Mouse (Mus musculus) gastrocnemius, postnatal 25 days (tissue): ENCODE results near the gene Bbs5. TPM values are rescaled to one million over a fixed set of nuclear protein-coding genes. Genes with fewer than 3 reads are reported as not detected.
"Not testable (repeated sequence)": the region's sequence is repeated elsewhere in the genome, so short reads cannot be mapped to it uniquely, and the experiment has no call there.

Experiments
- DNase-seq: peaks from one replicate; pipeline ENCODE4 v3.0.0; 2022
- total RNA-seq, 2 experiments: library from RNA; stranded (reverse); gene quantifications; 1 replicate in 1 of 2; 2 replicates in 1 of 2; pipeline ENCODE4 v1.2.3; 2021

Bbs5 gene
- total RNA-seq, 2 experiments from 2014 or later, result 3.2 to 3.8 TPM

GRCm38 (mm10) chr2:69669853-69670252, 22.9 kb downstream of the Bbs5 start, which contains the start of gene Klhl41:
TSS of gene Klhl41 (plus strand) at chr2:69670120.
- DNase-seq, result peak; percentile 32

GRCm38 (mm10) chr2:69673723-69674122, 26.8 kb downstream of the Bbs5 start:
- peak; percentile 27 for DNase-seq

- no peak for DNase-seq
Measured at GRCm38 (mm10) chr2:69675266-69675665, 28.3 kb downstream of the Bbs5 start.

GRCm38 (mm10) chr2:69676713-69677112, 29.7 kb downstream of the Bbs5 start:
- DNase-seq, result no peak

GRCm38 (mm10) chr2:69677215-69677614, 30.2 kb downstream of the Bbs5 start:
- not testable (repeated sequence) for DNase-seq

GRCm38 (mm10) chr2:69679990-69680389, 33.0 kb downstream of the Bbs5 start:
- DNase-seq, result no peak

GRCm38 (mm10) chr2:69681931-69682330, 35.0 kb downstream of the Bbs5 start:
- DNase-seq, result no peak

- no peak for DNase-seq
Measured at GRCm38 (mm10) chr2:69683036-69683805, 36.2 kb downstream of the Bbs5 start.

GRCm38 (mm10) chr2:69684488-69684887, 37.5 kb downstream of the Bbs5 start:
- DNase-seq, result no peak

GRCm38 (mm10) chr2:69690214-69690613, 43.2 kb downstream of the Bbs5 start:
- no peak for DNase-seq

- DNase-seq, result no peak
Measured at GRCm38 (mm10) chr2:69690843-69691242, 43.9 kb downstream of the Bbs5 start.

GRCm38 (mm10) chr2:69693501-69693900, 46.5 kb downstream of the Bbs5 start:
- no peak for DNase-seq

- DNase-seq, result no peak
Measured at GRCm38 (mm10) chr2:69700446-69700845, 53.5 kb downstream of the Bbs5 start.

- DNase-seq, result no peak
Measured at GRCm38 (mm10) chr2:69712171-69712570, 65.2 kb downstream of the Bbs5 start.

GRCm38 (mm10) chr2:69712981-69713625, 66.1 kb downstream of the Bbs5 start, which contains the start of gene Fastkd1:
TSS of gene Fastkd1 (minus strand) at chr2:69713516.
- peak; percentile 85 for DNase-seq

GRCm38 (mm10) chr2:69713626-69714014, 66.6 kb downstream of the Bbs5 start:
- DNase-seq, result no peak

- no peak for DNase-seq
Measured at GRCm38 (mm10) chr2:69714126-69714525, 67.2 kb downstream of the Bbs5 start.

GRCm38 (mm10) chr2:69716483-69716882, 69.5 kb downstream of the Bbs5 start:
- DNase-seq, result no peak

Other genes starting within 250 kb of the Bbs5 start
- gene Lrp2, start 61.1 kb upstream of the Bbs5 start, total RNA-seq, result not detected
- 100 to 1,000 TPM; 488 to 676 TPM for gene Klhl41, start 22.9 kb downstream of the Bbs5 start, total RNA-seq
- 10 to 100 TPM; 14.5 to 15.9 TPM for gene Fastkd1, start 66.3 kb downstream of the Bbs5 start, total RNA-seq
- gene Ppig, start 75.4 kb downstream of the Bbs5 start, total RNA-seq, result 10 to 100 TPM; 24.8 to 30.7 TPM
- under 1 TPM; 0.43 TPM for gene Ccdc173, start 142.4 kb downstream of the Bbs5 start, total RNA-seq
- 10 to 100 TPM; 15.1 to 17.3 TPM for gene Phospho2, start 142.5 kb downstream of the Bbs5 start, total RNA-seq
- gene Klhl23, start 174.8 kb downstream of the Bbs5 start, total RNA-seq, result 10 to 100 TPM; 14.1 to 19.0 TPM
- 10 to 100 TPM; 53.6 to 57.2 TPM for gene Ssb, start 214.4 kb downstream of the Bbs5 start, total RNA-seq
- 10 to 100 TPM; 16.1 to 17.4 TPM for gene Mettl5, start 238.4 kb downstream of the Bbs5 start, total RNA-seq